Mouse (Mus musculus): ENCODE measurements at regions not wholly inside any gene's neighbourhood (a gene's known extent, or its start where the extent isn't known, plus 50 kb on each side); places are given as distances from the start of the nearest gene placed in this dataset.
"Not testable (repeated sequence)": the region's sequence is repeated elsewhere in the genome, so short reads cannot be mapped to it uniquely, and the experiment has no call there.

- no peak overlapping the region for H3K4me2 ChIP-seq
Observed at GRCm38 (mm10) chr10:57317067-57317466, 169.1 kb upstream of the Hsf2 start.

GRCm38 (mm10) chr10:57319171-57319570 is 167.0 kb upstream of the Hsf2 start:
- Histone ChIP-seq H3K4me1 (replicated peaks) (no peaks in the 10 kb centered on the region), H3K9ac (replicated peaks) (no peak overlapping the region), H3K27me3 (no peaks in the 10 kb centered on the region), H3K36me3 (no peaks in the 10 kb centered on the region), H3K27ac (no peak overlapping the region), H3K9me3 (no peaks in the 10 kb centered on the region), H3K4me2 (no peak overlapping the region), H3K4me3 (replicated peaks) (no peak overlapping the region)
- no peak for ATAC-seq (ENCODE audit: insufficient number of reproducible peaks, insufficient read depth, low FRiP score, low TSS enrichment, low read depth)
- 68% methylated on average over 2 of the region's 2 CpGs for WGBS

More at GRCm38 (mm10) chr10:57317067-57317466, 169.1 kb upstream of the Hsf2 start:
- Histone ChIP-seq H3K27me3 (no peaks in the 10 kb centered on the region), H3K4me3 (replicated peaks) (no peak overlapping the region), H3K9me3 (no peaks in the 10 kb centered on the region), H3K9ac (replicated peaks) (no peak overlapping the region), H3K27ac (no peak overlapping the region), H3K4me1 (replicated peaks) (no peaks in the 10 kb centered on the region), H3K36me3 (no peaks in the 10 kb centered on the region)
- ATAC-seq (ENCODE audit: insufficient number of reproducible peaks, insufficient read depth, low FRiP score, low TSS enrichment, low read depth), result no peak

DNA sequence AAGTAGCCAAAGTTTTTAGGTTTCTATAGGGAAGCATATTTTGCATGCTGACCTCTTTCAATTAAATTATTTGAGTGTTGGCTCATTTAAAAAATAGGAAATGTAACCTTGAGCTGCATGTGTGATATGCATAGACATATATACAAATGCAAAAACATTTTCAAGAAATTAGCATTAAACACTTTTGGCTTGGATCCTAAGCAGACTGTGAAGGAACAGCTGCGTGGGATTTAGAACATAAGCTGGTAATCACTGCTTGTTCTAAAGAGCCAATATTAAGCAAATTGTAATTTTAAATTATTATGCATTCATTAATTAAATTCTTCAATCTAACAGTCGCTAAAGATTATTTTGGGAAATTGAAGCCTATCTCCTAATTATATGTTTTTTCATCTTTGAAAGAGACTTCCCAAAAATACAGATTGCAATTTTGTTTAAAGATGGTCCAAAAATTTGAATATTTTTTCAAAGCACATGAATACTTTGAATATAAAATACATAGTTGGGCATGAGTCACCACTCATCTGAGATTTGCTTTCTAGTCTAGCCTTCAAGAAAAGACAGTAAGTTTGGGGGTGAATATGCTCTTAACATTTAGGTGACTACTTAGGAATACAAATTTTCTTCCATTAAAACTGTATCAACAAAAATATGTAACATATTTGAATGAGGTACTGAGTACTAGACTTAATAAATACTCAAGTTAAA is 163.3 kb upstream of the Hsf2 start:
- no peaks in the 10 kb centered on the region for H3K36me3 ChIP-seq
- no peak for ATAC-seq (ENCODE audit: insufficient number of reproducible peaks, insufficient read depth, low FRiP score, low TSS enrichment, low read depth)
- 82% methylated on average over 2 of the region's 2 CpGs for WGBS
- no peaks in the 10 kb centered on the region for H3K27me3 ChIP-seq
- H3K4me3 ChIP-seq (replicated peaks), result no peak overlapping the region
- no peak overlapping the region for H3K4me2 ChIP-seq
- H3K9me3 ChIP-seq, result no peaks in the 10 kb centered on the region
- H3K4me1 ChIP-seq (replicated peaks), result no peaks in the 10 kb centered on the region
- no peak overlapping the region for H3K27ac ChIP-seq
- H3K9ac ChIP-seq (replicated peaks), result no peak overlapping the region

DNA sequence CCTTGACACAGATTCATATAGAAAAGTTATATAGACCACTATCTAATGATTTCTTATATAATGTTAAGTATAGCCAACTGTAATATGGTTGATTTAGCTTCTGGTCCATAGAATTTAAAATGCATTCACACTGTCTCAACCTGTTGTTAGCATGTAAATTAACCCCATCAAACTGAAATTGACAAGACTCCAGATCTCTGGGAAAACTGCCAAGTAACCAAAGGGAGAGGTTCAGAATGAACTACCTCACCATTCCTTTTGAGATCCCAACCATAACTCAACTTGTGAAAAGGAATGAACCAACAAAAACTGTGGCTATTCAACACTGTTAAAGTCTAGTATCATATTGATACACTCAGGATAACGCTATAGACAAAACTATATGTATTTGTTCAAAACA is 162.0 kb upstream of the Hsf2 start:
- Histone ChIP-seq H3K9me3 (no peaks in the 10 kb centered on the region), H3K36me3 (no peaks in the 10 kb centered on the region), H3K27ac (no peak overlapping the region), H3K4me1 (replicated peaks) (no peaks in the 10 kb centered on the region), H3K9ac (replicated peaks) (no peak overlapping the region), H3K4me2 (no peak overlapping the region), H3K4me3 (replicated peaks) (no peak overlapping the region), H3K27me3 (no peaks in the 10 kb centered on the region)
- 56% methylated on average over 1 of the region's 1 CpGs for WGBS
- ATAC-seq (ENCODE audit: insufficient number of reproducible peaks, insufficient read depth, low FRiP score, low TSS enrichment, low read depth), result no peak

DNA sequence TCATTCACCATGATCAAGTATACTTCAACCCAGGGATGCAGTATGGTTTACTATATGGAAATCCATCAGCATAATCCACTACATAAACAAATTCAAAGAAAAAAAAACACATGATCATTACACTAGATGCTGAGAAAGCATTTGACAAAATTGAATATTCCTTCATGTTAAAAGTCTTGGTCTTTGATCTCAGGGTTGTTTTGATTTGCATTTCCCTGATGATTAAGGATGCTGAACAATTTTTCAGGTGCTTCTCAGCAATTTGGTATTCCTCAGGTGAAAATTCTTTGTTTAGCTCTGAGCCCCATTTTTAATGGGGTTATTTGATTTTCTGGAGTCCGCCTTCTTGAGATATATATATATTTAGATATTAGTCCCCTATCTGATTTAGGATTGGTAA is 123.4 kb upstream of the Hsf2 start:
- H3K4me3 ChIP-seq (replicated peaks); H3K36me3 ChIP-seq; H3K9me3 ChIP-seq; ATAC-seq (ENCODE audit: insufficient number of reproducible peaks, insufficient read depth, low FRiP score, low TSS enrichment, low read depth); H3K27ac ChIP-seq; H3K4me1 ChIP-seq (replicated peaks); H3K27me3 ChIP-seq; H3K4me2 ChIP-seq; H3K9ac ChIP-seq (replicated peaks): not testable (repeated sequence)
- 86% methylated on average over 1 of the region's 1 CpGs for WGBS
